Comparison of ENCODE assay signal across 9 mouse cellular contexts in genomic region chr19:21799410-21800373, GRCm38 (mm10). TPM values are rescaled to one million over a fixed set of nuclear protein-coding genes. Genes with fewer than 3 reads are reported as not detected.
DNase-seq lines count a peak whose midpoint lies in the region; ATAC-seq and TF ChIP-seq lines count a peak whose summit lies in the region.
"Had no signal": no experiment of that assay in that cellular context is flagged by ENCODE, and none has a peak within 500 bp of the region (broad histone marks: within the 10 kb centered on the region; RNA-seq: fewer than 3 reads in every experiment).

No protein-coding gene starts in this region.

- H3K36me3 ChIP-seq in kidney, embryonic 16.5 days (ENCODE audit: insufficient read depth, low read length), result peaks cover 66% of the 10 kb centered on the region
- peaks cover 77% of the 10 kb centered on the region for H3K36me3 ChIP-seq in embryonic facial prominence, embryonic 13.5 days
- H3K36me3 ChIP-seq in myocyte (ENCODE audit: control insufficient read depth, insufficient read depth), result peaks cover 60% of the 10 kb centered on the region

- no peak overlapping the region for H3K4me2 ChIP-seq in kidney, embryonic 16.5 days (replicated peaks; ENCODE audit: low read depth, low read length)
- no peak overlapping the region for H3K4me2 ChIP-seq in embryonic facial prominence, embryonic 13.5 days
- peak overlapping the region; percentile 13 for H3K4me2 ChIP-seq in myocyte (ENCODE audit: low read depth)

- peaks cover 17% of the 10 kb centered on the region for H3K79me2 ChIP-seq in myocyte (ENCODE audit: control insufficient read depth, insufficient read depth)

- H3K4me1 ChIP-seq in kidney, embryonic 16.5 days (ENCODE audit: insufficient read depth, low read length), result 0 out of 2 replicates have a peak, but pooled peaks cover 4% of the 10 kb centered on the region
- peaks cover 19% of the 10 kb centered on the region for H3K4me1 ChIP-seq in embryonic facial prominence, embryonic 13.5 days

- no peak overlapping the region for H3K9ac ChIP-seq in kidney, embryonic 16.5 days (replicated peaks; ENCODE audit: low read length)
- no peak overlapping the region for H3K9ac ChIP-seq in embryonic facial prominence, embryonic 13.5 days

- no peak overlapping the region for H3K4me3 ChIP-seq in kidney, embryonic 16.5 days (ENCODE audit: low read length)
- no peak overlapping the region for H3K4me3 ChIP-seq in embryonic facial prominence, embryonic 13.5 days
- H3K4me3 ChIP-seq in myocyte, result no peak overlapping the region

- 0 out of 2 replicates have a peak, but pooled peaks have one; percentile 12 for ATAC-seq in kidney, embryonic 16.5 days (ENCODE audit: low FRiP score, low TSS enrichment)
- ATAC-seq in embryonic facial prominence, embryonic 13.5 days (ENCODE audit: insufficient number of reproducible peaks, insufficient read depth, low FRiP score, low TSS enrichment, low read depth), result no peak

- H3ac ChIP-seq in myocyte (ENCODE audit: control insufficient read depth, insufficient read length), result no peak overlapping the region

- no peak for DNase-seq in kidney, adult 9 months
- DNase-seq in kidney, postnatal 14 days, result peak; percentile 53
- no peak for DNase-seq in thymus, adult 18-20 months
- DNase-seq in gastrocnemius, postnatal 25 days, result no peak
- no peak for DNase-seq in testis, postnatal 14 days (ENCODE audit: low spot score)
- DNase-seq: spleen, adult 18-20 months had no signal

- no peaks in the 10 kb centered on the region for H3K9me3 ChIP-seq in kidney, embryonic 16.5 days (ENCODE audit: low read length)
- no peaks in the 10 kb centered on the region for H3K9me3 ChIP-seq in embryonic facial prominence, embryonic 13.5 days

- TF ChIP-seq POLR2A in myocyte (IDR thresholded peaks at IDR 0.05; ENCODE audit: insufficient read length, low read depth), result no peak

- 0 out of 2 replicates have a peak overlapping the region, but pooled peaks have one; percentile 34 for H3K27ac ChIP-seq in kidney, embryonic 16.5 days (ENCODE audit: low read length)
- H3K27ac ChIP-seq in embryonic facial prominence, embryonic 13.5 days, result peak overlapping the region; percentile 71

- 75% methylated on average over 13 of the region's 13 CpGs for WGBS in kidney, embryonic 16.5 days
- WGBS in embryonic facial prominence, embryonic 13.5 days, result 60% methylated on average over 13 of the region's 13 CpGs

- H3K27me3 ChIP-seq in kidney, embryonic 16.5 days (ENCODE audit: insufficient read depth, low read length), result no peaks in the 10 kb centered on the region
- no peaks in the 10 kb centered on the region for H3K27me3 ChIP-seq in embryonic facial prominence, embryonic 13.5 days
- H3K27me3 ChIP-seq in myocyte (ENCODE audit: control insufficient read depth, insufficient read depth, insufficient read length), result no peaks in the 10 kb centered on the region

TF ChIP-seq in myocyte, 11 proteins besides CTCF, POLR2A, EP300 and RAD21:
- TF ChIP-seq SRF (IDR thresholded peaks at IDR 0.05; ENCODE audit: control insufficient read depth, insufficient read length, low read depth), result no peak
- TF ChIP-seq MYOD1 (IDR thresholded peaks at IDR 0.05; ENCODE audit: control insufficient read depth in 1 of 3, insufficient read length in 2 of 3, low read depth in 2 of 3), result peak in 2 of 3 experiments; percentile 61 to 74
- TF ChIP-seq MYOG (IDR thresholded peaks at IDR 0.05; ENCODE audit: control insufficient read depth in 1 of 3, insufficient read depth in 1 of 3, insufficient read length in 2 of 3, low read depth in 2 of 3), result peak in 2 of 3 experiments; percentile 41 to 83
TF ChIP-seq in myocyte: peak in this region for 2.

RNA-seq across cellular contexts. Expression of gene Cemip2, which starts 21.6 kb away (rescaled TPM):
- polyA plus RNA-seq in kidney, embryonic 16.5 days (2015; fragmentation: Nextera tagmentation; extraction: Ambion mirVana), result 22.9 and 25.0 TPM in 2 replicates
- polyA plus RNA-seq in embryonic facial prominence, embryonic 13.5 days (2015; fragmentation: Nextera tagmentation; extraction: Ambion mirVana), result 33.4 and 34.4 TPM in 2 replicates
- 14.5 TPM for polyA plus RNA-seq in myocyte (2012; fragmentation: generic; extraction: Trizol)
- 1 to 10 TPM; 5.8 to 7.4 TPM for total RNA-seq in gastrocnemius, postnatal 25 days (2021)
